Mouse (Mus musculus): ENCODE measurements around the gene Ccser2. TPM values are rescaled to one million over a fixed set of nuclear protein-coding genes. Genes with fewer than 3 reads are reported as not detected.

Ccser2 gene
- polyA plus RNA-seq, 1 experiment from 2014 or later: 37.6 TPM

DNA sequence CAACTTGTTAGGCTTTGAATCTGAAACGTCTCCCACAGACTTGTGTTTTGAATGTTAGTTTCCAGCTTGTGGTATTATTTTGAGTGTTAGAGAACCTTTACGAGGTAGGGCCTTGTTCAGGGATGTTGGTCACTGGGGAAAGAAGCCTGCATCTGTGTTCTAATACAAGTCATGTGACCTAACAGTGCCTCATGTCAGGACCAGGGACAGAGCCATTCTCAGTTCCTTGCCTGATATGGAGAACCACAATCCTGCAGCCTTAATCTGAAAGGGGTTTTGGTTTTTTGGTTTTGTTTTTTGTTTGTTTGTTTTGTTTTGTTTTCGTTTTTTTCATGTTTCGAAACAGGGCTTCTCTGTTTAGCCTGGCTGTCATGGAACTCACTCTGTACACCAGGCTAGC is 115.6 kb downstream of the Ccser2 start:
- H3K27me3 ChIP-seq: no peaks in the 10 kb centered on the region; the same call in 1 of the 2 replicates
- H3K36me3 ChIP-seq (replicated peaks): no peaks in the 10 kb centered on the region
- H3K4me1 ChIP-seq: peaks cover 8% of the 10 kb centered on the region
- no peak for ATAC-seq (ENCODE audit: low FRiP score)
- WGBS: 74% methylated on average over 4 of the region's 4 CpGs
- H3K27ac ChIP-seq: no peak overlapping the region
- H3K4me2 ChIP-seq: no peak overlapping the region
- no peak overlapping the region for H3K4me3 ChIP-seq (replicated peaks)
- H3K9me3 ChIP-seq: no peaks in the 10 kb centered on the region
- no peak overlapping the region for H3K9ac ChIP-seq

DNA sequence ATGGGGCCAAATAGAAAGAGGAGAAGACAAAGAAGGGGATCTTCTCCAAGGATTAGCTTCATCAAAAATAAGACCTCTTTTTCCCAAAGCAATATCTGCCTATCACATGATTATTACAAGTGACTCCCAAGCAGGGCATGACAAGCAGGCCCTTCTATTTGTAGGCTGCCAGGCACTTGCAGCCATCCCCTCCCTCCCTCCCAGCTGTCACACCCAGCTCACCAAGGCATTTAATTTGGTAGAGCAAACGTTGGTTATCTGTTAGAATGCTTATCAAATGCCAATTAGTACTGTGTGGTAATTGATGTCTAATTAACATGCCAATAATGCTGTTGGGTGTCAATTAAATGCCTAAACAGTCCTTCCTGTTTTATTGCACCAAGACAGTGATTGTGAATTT is 119.7 kb downstream of the Ccser2 start:
- 18% methylated on average over 1 of the region's 1 CpGs for WGBS
- no peak overlapping the region for H3K4me3 ChIP-seq (replicated peaks)
- H3K27me3 ChIP-seq: no peaks in the 10 kb centered on the region
- H3K4me1 ChIP-seq: no peaks in the 10 kb centered on the region
- H3K36me3 ChIP-seq (replicated peaks): no peaks in the 10 kb centered on the region
- H3K9me3 ChIP-seq: no peaks in the 10 kb centered on the region
- H3K4me2 ChIP-seq: no peak overlapping the region
- ATAC-seq (ENCODE audit: low FRiP score): no peak
- H3K9ac ChIP-seq: no peak overlapping the region
- no peak overlapping the region for H3K27ac ChIP-seq

Other genes starting within 250 kb of the Ccser2 start
- not detected in 2 replicates for gene Rgr, start 80.2 kb upstream of the Ccser2 start, polyA plus RNA-seq (2016; fragmentation: Nextera tagmentation; extraction: Ambion mirVana)
- not detected in 2 replicates for gene Lrit1, start 86.1 kb upstream of the Ccser2 start, polyA plus RNA-seq (2016; fragmentation: Nextera tagmentation; extraction: Ambion mirVana)
- not detected in 2 replicates for gene Lrit2, start 99.2 kb upstream of the Ccser2 start, polyA plus RNA-seq (2016; fragmentation: Nextera tagmentation; extraction: Ambion mirVana)
- 0.96 and 1.1 TPM in 2 replicates for gene Cdhr1, start 129.6 kb upstream of the Ccser2 start, polyA plus RNA-seq (2016; fragmentation: Nextera tagmentation; extraction: Ambion mirVana)
- not detected in 2 replicates for gene 2610528A11Rik, start 145.2 kb upstream of the Ccser2 start, polyA plus RNA-seq (2016; fragmentation: Nextera tagmentation; extraction: Ambion mirVana)
- 171 and 180 TPM in 2 replicates for gene Ghitm, start 166.5 kb upstream of the Ccser2 start, polyA plus RNA-seq (2016; fragmentation: Nextera tagmentation; extraction: Ambion mirVana)